Mouse (Mus musculus): ENCODE results near the gene Plekha8. TPM values are rescaled to one million over a fixed set of nuclear protein-coding genes. Genes with fewer than 3 reads are reported as not detected.

The Plekha8 gene
- polyA plus RNA-seq, 1 experiment from 2014 or later, result 4.7 TPM

DNA sequence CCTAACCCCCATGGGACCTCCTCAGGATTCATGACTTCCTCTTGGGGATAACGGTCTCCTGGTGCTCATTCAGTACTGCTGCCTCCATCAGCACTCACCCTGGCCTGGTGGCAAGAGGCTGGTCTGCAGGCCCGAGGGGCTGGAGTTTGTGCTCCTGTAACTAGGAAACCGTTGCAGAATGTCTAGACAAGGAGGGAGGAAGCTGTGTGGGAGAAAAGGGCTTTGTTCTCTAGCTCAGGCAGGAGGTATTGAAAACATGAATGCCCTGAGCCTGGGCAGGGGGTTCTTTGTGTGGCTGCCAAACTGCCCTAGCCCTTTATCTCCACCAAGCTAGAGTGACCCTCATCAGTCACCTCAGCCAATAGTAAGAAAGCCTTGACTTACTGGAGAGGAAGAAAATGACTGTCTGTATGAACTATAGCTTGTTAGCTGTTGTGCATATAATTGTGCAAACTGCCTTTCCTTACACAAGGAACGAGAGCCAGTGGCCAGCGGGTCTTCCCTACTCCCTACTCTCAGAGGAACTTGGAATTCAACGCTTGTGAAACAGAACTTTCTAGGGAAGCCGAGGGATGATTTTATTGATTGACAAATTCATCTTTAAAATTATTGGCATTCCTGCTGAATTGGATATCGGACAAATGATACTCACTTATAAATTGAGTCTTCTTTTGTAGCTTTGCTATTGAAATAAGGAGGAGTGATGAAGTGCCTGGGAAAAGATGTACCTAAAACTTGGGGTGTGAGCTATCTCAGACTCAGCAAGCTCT lies 40.4 kb upstream of the Plekha8 start:
- H3K4me3 ChIP-seq (ENCODE audit: low read depth, low read length), result no peak overlapping the region
- no peaks in the 10 kb centered on the region for H3K4me1 ChIP-seq (ENCODE audit: insufficient read depth, low read depth, low read length)
- no peaks in the 10 kb centered on the region for H3K9me3 ChIP-seq (ENCODE audit: low read length)
- no peak overlapping the region for H3K4me2 ChIP-seq (replicated peaks; ENCODE audit: low read depth, low read length)
- no peak for ATAC-seq
- TF ChIP-seq CTCF (IDR thresholded peaks at IDR 0.05) (no peak), EP300 (IDR thresholded peaks at IDR 0.05) (no peak)
- no peak overlapping the region for H3K27ac ChIP-seq (ENCODE audit: low read length)
- H3K9ac ChIP-seq (replicated peaks; ENCODE audit: low read depth), result no peak overlapping the region
- DNase-seq (ENCODE audit: low spot score), result no peak
- H3K36me3 ChIP-seq (ENCODE audit: insufficient read depth, low read length), result no peaks in the 10 kb centered on the region
- 43% methylated on average over 8 of the region's 8 CpGs for WGBS
- H3K27me3 ChIP-seq (replicated peaks; ENCODE audit: insufficient read depth, low read length), result no peaks in the 10 kb centered on the region

- TF ChIP-seq CTCF (IDR thresholded peaks at IDR 0.05) (no peak), EP300 (IDR thresholded peaks at IDR 0.05) (no peak)
- ATAC-seq (peak; percentile 71), DNase-seq (ENCODE audit: low spot score) (peak; percentile 76)
- Histone ChIP-seq H3K9ac (replicated peaks; ENCODE audit: low read depth) (no peak overlapping the region), H3K27ac (ENCODE audit: low read length) (no peak overlapping the region), H3K36me3 (ENCODE audit: insufficient read depth, low read length) (no peaks in the 10 kb centered on the region), H3K4me2 (replicated peaks; ENCODE audit: low read depth, low read length) (no peak overlapping the region), H3K9me3 (ENCODE audit: low read length) (no peaks in the 10 kb centered on the region), H3K4me1 (ENCODE audit: insufficient read depth, low read depth, low read length) (no peaks in the 10 kb centered on the region), H3K27me3 (replicated peaks; ENCODE audit: insufficient read depth, low read length) (no peaks in the 10 kb centered on the region), H3K4me3 (ENCODE audit: low read depth, low read length) (no peak overlapping the region)
- WGBS, result 43% methylated on average over 1 of the region's 1 CpGs
Observed at GRCm38 (mm10) chr6:54555816-54556215, 39.1 kb upstream of the Plekha8 start.

- Histone ChIP-seq H3K27ac (ENCODE audit: low read length) (no peak overlapping the region), H3K36me3 (ENCODE audit: insufficient read depth, low read length) (no peaks in the 10 kb centered on the region), H3K4me3 (ENCODE audit: low read depth, low read length) (no peak overlapping the region), H3K4me2 (replicated peaks; ENCODE audit: low read depth, low read length) (no peak overlapping the region), H3K9me3 (ENCODE audit: low read length) (no peaks in the 10 kb centered on the region), H3K9ac (replicated peaks; ENCODE audit: low read depth) (no peak overlapping the region), H3K4me1 (ENCODE audit: insufficient read depth, low read depth, low read length) (no peaks in the 10 kb centered on the region), H3K27me3 (replicated peaks; ENCODE audit: insufficient read depth, low read length) (no peaks in the 10 kb centered on the region)
- no peak for TF ChIP-seq CTCF (IDR thresholded peaks at IDR 0.05)
- DNase-seq (ENCODE audit: low spot score), result no peak
- no peak for ATAC-seq
- WGBS, result 89% methylated on average over 7 of the region's 7 CpGs
Observed at GRCm38 (mm10) chr6:54557671-54558070, 37.2 kb upstream of the Plekha8 start.

GRCm38 (mm10) chr6:54558466-54558865 lies 36.4 kb upstream of the Plekha8 start:
- no peak for DNase-seq (ENCODE audit: low spot score)
- Histone ChIP-seq H3K36me3 (ENCODE audit: insufficient read depth, low read length) (no peaks in the 10 kb centered on the region), H3K9me3 (ENCODE audit: low read length) (no peaks in the 10 kb centered on the region), H3K9ac (replicated peaks; ENCODE audit: low read depth) (no peak overlapping the region), H3K4me2 (replicated peaks; ENCODE audit: low read depth, low read length) (no peak overlapping the region), H3K4me1 (ENCODE audit: insufficient read depth, low read depth, low read length) (no peaks in the 10 kb centered on the region), H3K27me3 (replicated peaks; ENCODE audit: insufficient read depth, low read length) (no peaks in the 10 kb centered on the region), H3K4me3 (ENCODE audit: low read depth, low read length) (no peak overlapping the region), H3K27ac (ENCODE audit: low read length) (no peak overlapping the region)
- no peak for ATAC-seq
- WGBS, result 59% methylated on average over 7 of the region's 7 CpGs
- TF ChIP-seq EP300 (IDR thresholded peaks at IDR 0.05) (no peak), CTCF (IDR thresholded peaks at IDR 0.05) (no peak)

DNA sequence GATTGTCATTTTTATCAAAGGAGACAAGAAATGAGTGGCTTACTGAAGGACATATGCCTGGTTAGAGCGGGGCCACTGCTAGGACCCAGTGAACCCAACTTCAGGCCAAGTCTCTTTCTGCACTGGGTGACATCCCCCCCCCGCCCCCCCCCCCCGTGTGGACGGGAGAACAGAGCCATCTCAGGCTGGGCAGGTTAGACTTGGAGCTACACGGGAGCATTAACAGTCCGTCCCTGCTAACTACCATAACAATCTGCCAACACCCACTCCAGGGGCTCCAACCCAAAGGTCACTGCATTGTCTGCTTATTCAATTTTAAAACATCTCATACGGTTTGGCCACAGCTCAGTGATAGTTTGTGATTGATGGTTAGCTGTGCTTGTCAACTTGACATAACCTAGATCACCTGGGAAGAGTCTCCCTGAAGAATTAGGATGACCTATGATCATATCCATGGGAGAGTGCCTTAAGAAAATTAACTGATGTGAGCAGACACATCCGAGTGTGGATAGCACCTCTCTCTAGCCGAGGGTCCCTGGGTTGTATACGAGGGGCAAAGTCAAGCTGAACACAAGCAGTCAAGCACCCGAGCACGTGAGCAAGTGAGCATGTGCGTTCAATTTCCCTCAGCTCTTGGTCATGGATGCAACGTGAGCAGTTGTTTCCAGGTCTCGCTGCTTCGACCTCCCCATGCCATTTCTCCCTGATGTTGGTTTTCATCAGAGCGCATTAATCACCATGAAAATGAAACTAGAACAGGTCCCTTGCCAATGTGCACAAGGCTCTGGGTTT lies 32.7 kb upstream of the Plekha8 start:
- no peaks in the 10 kb centered on the region for H3K9me3 ChIP-seq (ENCODE audit: low read length)
- no peaks in the 10 kb centered on the region for H3K27me3 ChIP-seq (replicated peaks; ENCODE audit: insufficient read depth, low read length)
- H3K9ac ChIP-seq (replicated peaks; ENCODE audit: low read depth), result no peak overlapping the region
- no peak overlapping the region for H3K4me3 ChIP-seq (ENCODE audit: low read depth, low read length)
- no peak for DNase-seq (ENCODE audit: low spot score)
- H3K4me1 ChIP-seq (ENCODE audit: insufficient read depth, low read depth, low read length), result no peaks in the 10 kb centered on the region
- no peak overlapping the region for H3K27ac ChIP-seq (ENCODE audit: low read length)
- no peaks in the 10 kb centered on the region for H3K36me3 ChIP-seq (ENCODE audit: insufficient read depth, low read length)
- 56% methylated on average over 16 of the region's 17 CpGs for WGBS
- no peak for ATAC-seq
- TF ChIP-seq EP300 (IDR thresholded peaks at IDR 0.05) (no peak), CTCF (IDR thresholded peaks at IDR 0.05) (no peak)
- no peak overlapping the region for H3K4me2 ChIP-seq (replicated peaks; ENCODE audit: low read depth, low read length)

DNA sequence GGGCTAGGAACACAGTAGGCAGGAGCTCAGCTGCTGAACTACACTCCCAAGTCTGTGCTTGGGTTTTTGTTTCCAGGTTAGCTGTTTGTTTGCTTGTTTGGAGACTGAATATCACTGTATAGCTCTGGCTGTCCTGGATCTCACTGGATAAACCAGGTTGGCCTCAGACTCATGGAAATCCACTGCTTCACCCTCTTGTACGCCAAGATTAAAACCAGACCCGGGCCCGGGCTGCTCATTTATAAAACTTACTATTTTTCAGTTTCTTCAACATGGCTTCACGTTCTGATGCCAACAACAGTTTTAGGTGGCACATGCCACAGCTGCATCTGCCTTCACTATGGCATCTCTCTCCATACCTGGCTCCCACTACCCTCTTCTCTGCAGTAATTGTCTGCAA lies 31.4 kb upstream of the Plekha8 start:
- no peak for DNase-seq (ENCODE audit: low spot score)
- no peak overlapping the region for H3K4me3 ChIP-seq (ENCODE audit: low read depth, low read length)
- no peaks in the 10 kb centered on the region for H3K9me3 ChIP-seq (ENCODE audit: low read length)
- H3K27me3 ChIP-seq (replicated peaks; ENCODE audit: insufficient read depth, low read length), result no peaks in the 10 kb centered on the region
- no peaks in the 10 kb centered on the region for H3K36me3 ChIP-seq (ENCODE audit: insufficient read depth, low read length)
- 90% methylated on average over 4 of the region's 4 CpGs for WGBS
- H3K4me2 ChIP-seq (replicated peaks; ENCODE audit: low read depth, low read length), result no peak overlapping the region
- TF ChIP-seq EP300 (IDR thresholded peaks at IDR 0.05) (no peak), CTCF (IDR thresholded peaks at IDR 0.05) (no peak)
- H3K27ac ChIP-seq (ENCODE audit: low read length), result no peak overlapping the region
- ATAC-seq, result no peak
- no peak overlapping the region for H3K9ac ChIP-seq (replicated peaks; ENCODE audit: low read depth)
- no peaks in the 10 kb centered on the region for H3K4me1 ChIP-seq (ENCODE audit: insufficient read depth, low read depth, low read length)

All from lung, postnatal 0 days (tissue).